Mouse (Mus musculus) liver, adult 2 months (tissue): ENCODE data around the gene Plekhm1. TPM values are rescaled to one million over a fixed set of nuclear protein-coding genes. Genes with fewer than 3 reads are reported as not detected.

Experiments
- DNase-seq: peaks from one replicate; pipeline ENCODE4 v3.0.0-alpha.2; 2011; ENCODE audit warnings: low read depth, low spot score; ENCODE audit errors: extremely low read depth
- H3K27ac ChIP-seq: fragments of 200-500 bp; replicated peaks from 2 replicates; pipeline ENCODE4 v1.5.1; 2012; ENCODE audit warnings: low read depth, mild to moderate bottlenecking, control low read depth, inconsistent platforms, low read length; ENCODE audit not compliant: insufficient read depth
- H3K27me3 ChIP-seq: fragments of 200-500 bp; 2 replicates; pipeline ENCODE4 v1.6.1; 2012; ENCODE audit warnings: mild to moderate bottlenecking, moderate library complexity, low read length, inconsistent platforms; ENCODE audit not compliant: control insufficient read depth, insufficient read depth
- H3K36me3 ChIP-seq: fragments of 200-500 bp; 2 replicates; pipeline ENCODE4 v1.6.1; 2012; ENCODE audit warnings: low read length, inconsistent platforms; ENCODE audit not compliant: control insufficient read depth, insufficient read depth
- H3K4me1 ChIP-seq: fragments of 200-500 bp; 2 replicates; pipeline ENCODE4 v1.6.1; 2011; ENCODE audit warnings: low read length; ENCODE audit not compliant: control insufficient read depth, insufficient read depth
- H3K4me3 ChIP-seq: fragments of 200-500 bp; 2 replicates; pipeline ENCODE4 v1.5.1; 2011; ENCODE audit warnings: low read depth, mild to moderate bottlenecking, control low read depth, low read length, moderate library complexity; ENCODE audit not compliant: insufficient read depth
- H3K79me2 ChIP-seq: fragments of 200-500 bp; 2 replicates; pipeline ENCODE4 v1.6.1; 2012; ENCODE audit warnings: inconsistent platforms, mild to moderate bottlenecking, low read length, moderate library complexity; ENCODE audit not compliant: control insufficient read depth, insufficient read depth
- H3K9ac ChIP-seq: fragments of 200-500 bp; 2 replicates; pipeline ENCODE4 v1.6.1; 2012; ENCODE audit warnings: low read depth, mild to moderate bottlenecking, control low read depth, inconsistent platforms, low read length
- CTCF ChIP-seq: fragments of 200-500 bp; IDR thresholded peaks from 2 replicates; pipeline ENCODE4 v1.5.1; 2011; ENCODE audit warnings: low read depth, low read length, control low read depth
- POLR2A ChIP-seq: fragments of 200-500 bp; IDR thresholded peaks from 2 replicates; pipeline ENCODE4 v1.6.1; 2011; ENCODE audit warnings: low read length, control low read depth; ENCODE audit not compliant: insufficient read depth; ENCODE audit errors: extremely low read depth
- WGBS: fragments of 180-500 bp; shearing (Covaris S2); methylation state at CpG from one replicate; pipeline ENCODE4 v1.1.7; 2018; 5-methylcytosine and 5-hydroxymethylcytosine counted together
- polyA plus RNA-seq: library from polyadenylated mRNA; depleted of rRNA; stranded (reverse); fragments of >200 nt; gene quantifications from 2 replicates; pipeline ENCODE4 v1.2.3, GENCODE M21; 2012
- total RNA-seq: library from RNA; depleted of rRNA; stranded (reverse); fragments of >200 nt; gene quantifications from 2 replicates; pipeline ENCODE4 v1.2.3, GENCODE M21; 2014

The Plekhm1 gene
- total and polyA plus RNA-seq, 2 experiments: 3.5 to 9.8 TPM

- no peak overlapping the region for H3K4me3 ChIP-seq
- peaks cover 5% of the 10 kb centered on the region for H3K27me3 ChIP-seq
- TF ChIP-seq POLR2A (no peak), CTCF (no peak)
- no peak for DNase-seq
- H3K9ac ChIP-seq: no peak overlapping the region
- H3K36me3 ChIP-seq: no peaks in the 10 kb centered on the region
- H3K4me1 ChIP-seq: peaks cover 6% of the 10 kb centered on the region
- 49% methylated on average over 11 of the region's 11 CpGs for WGBS
- no peak overlapping the region for H3K27ac ChIP-seq
- no peaks in the 10 kb centered on the region for H3K79me2 ChIP-seq
These were observed 56.4 kb downstream of the Plekhm1 start for GRCm38 (mm10) chr11:103356032-103356571.

- Histone ChIP-seq H3K27me3 (no peaks in the 10 kb centered on the region), H3K4me3 (no peak overlapping the region), H3K36me3 (no peaks in the 10 kb centered on the region), H3K4me1 (peaks cover 2% of the 10 kb centered on the region; the same call in 1 of the 2 replicates), H3K79me2 (no peaks in the 10 kb centered on the region), H3K9ac (no peak overlapping the region), H3K27ac (no peak overlapping the region)
- 40% methylated on average over 11 of the region's 11 CpGs for WGBS
- TF ChIP-seq POLR2A (no peak), CTCF (no peak)
- no peak for DNase-seq
These were observed 57.2 kb downstream of the Plekhm1 start for GRCm38 (mm10) chr11:103355251-103355650.

- H3K36me3 ChIP-seq: no peaks in the 10 kb centered on the region
These were observed 58.5 kb downstream of the Plekhm1 start for GRCm38 (mm10) chr11:103354033-103354432.

GRCm38 (mm10) chr11:103352239-103352814, 60.2 kb downstream of the Plekhm1 start:
- Histone ChIP-seq H3K27me3 (no peaks in the 10 kb centered on the region), H3K4me3 (no peak overlapping the region), H3K79me2 (no peaks in the 10 kb centered on the region), H3K4me1 (no peaks in the 10 kb centered on the region), H3K27ac (no peak overlapping the region), H3K36me3 (no peaks in the 10 kb centered on the region), H3K9ac (no peak overlapping the region)
- no peak for DNase-seq
- 89% methylated on average over 5 of the region's 5 CpGs for WGBS
- TF ChIP-seq POLR2A (no peak), CTCF (no peak)

More at GRCm38 (mm10) chr11:103354033-103354432, 58.5 kb downstream of the Plekhm1 start:
- no peak for TF ChIP-seq POLR2A
- TF ChIP-seq CTCF: no peak
- Histone ChIP-seq H3K9ac (no peak overlapping the region), H3K79me2 (no peaks in the 10 kb centered on the region), H3K27me3 (no peaks in the 10 kb centered on the region), H3K4me1 (no peaks in the 10 kb centered on the region), H3K4me3 (no peak overlapping the region), H3K27ac (no peak overlapping the region)
- DNase-seq: no peak
- WGBS: 79% methylated on average over 3 of the region's 3 CpGs

- Histone ChIP-seq H3K9ac (no peak overlapping the region), H3K79me2 (no peaks in the 10 kb centered on the region), H3K4me3 (no peak overlapping the region), H3K4me1 (no peaks in the 10 kb centered on the region), H3K36me3 (no peaks in the 10 kb centered on the region), H3K27me3 (no peaks in the 10 kb centered on the region), H3K27ac (no peak overlapping the region)
- TF ChIP-seq CTCF (no peak), POLR2A (no peak)
- 90% methylated on average over 12 of the region's 12 CpGs for WGBS
- no peak for DNase-seq
These were observed 61.7 kb downstream of the Plekhm1 start for GRCm38 (mm10) chr11:103350711-103351315.

GRCm38 (mm10) chr11:103349699-103350098, 62.8 kb downstream of the Plekhm1 start:
- no peaks in the 10 kb centered on the region for H3K36me3 ChIP-seq
- H3K27ac ChIP-seq: no peak overlapping the region
- TF ChIP-seq CTCF: peak; percentile 29; the same call in 1 of the 2 replicates
- TF ChIP-seq POLR2A: no peak
- H3K27me3 ChIP-seq: no peaks in the 10 kb centered on the region
- no peak for DNase-seq
- H3K4me3 ChIP-seq: no peak overlapping the region
- no peaks in the 10 kb centered on the region for H3K79me2 ChIP-seq
- H3K4me1 ChIP-seq: no peaks in the 10 kb centered on the region
- H3K9ac ChIP-seq: no peak overlapping the region
- 89% methylated on average over 2 of the region's 2 CpGs for WGBS
